In genomic region chr2:93460786-93461469, GRCm38 (mm10) we compare ENCODE assay signal across 9 mouse cellular contexts. TPM values are rescaled to one million over a fixed set of nuclear protein-coding genes. Genes with fewer than 3 reads are reported as not detected.
DNase-seq lines count a peak whose midpoint lies in the region; ATAC-seq lines count a peak whose summit lies in the region.
"Had no signal": no experiment of that assay in that cellular context is flagged by ENCODE, and none has a peak within 500 bp of the region (broad histone marks: within the 10 kb centered on the region; RNA-seq: fewer than 3 reads in every experiment).

No protein-coding gene starts in this region.

- H3K4me1 ChIP-seq in heart, embryonic 14.5 days (ENCODE audit: control insufficient read depth in 2 of 2, insufficient read depth in 2 of 2, low read length in 2 of 2) = peaks cover 13 to 31% of the 10 kb centered on the region in 2 experiments
- H3K4me1 ChIP-seq in heart, embryonic 10.5 days = peaks cover 48% of the 10 kb centered on the region
- peaks cover 9% of the 10 kb centered on the region; the same call in 1 of the 2 replicates for H3K4me1 ChIP-seq in midbrain, embryonic 16.5 days (ENCODE audit: control insufficient read depth, insufficient read depth, low read length)
- peaks cover 20% of the 10 kb centered on the region for H3K4me1 ChIP-seq in midbrain, embryonic 13.5 days (replicated peaks)
- H3K4me1 ChIP-seq in intestine, embryonic 16.5 days (ENCODE audit: control insufficient read depth, insufficient read depth, low read length) = peaks cover 60% of the 10 kb centered on the region
- peaks cover 44% of the 10 kb centered on the region for H3K4me1 ChIP-seq in stomach, embryonic 15.5 days

- H3K4me3 ChIP-seq in heart, embryonic 14.5 days (ENCODE audit: control insufficient read depth in 1 of 2, insufficient read depth in 1 of 2, low read depth in 1 of 2, low read length in 2 of 2) = peak overlapping the region in 1 of 2 experiments; percentile 62; a peak in 1 of 4 replicates
- no peak overlapping the region for H3K4me3 ChIP-seq in heart, embryonic 10.5 days
- no peak overlapping the region for H3K4me3 ChIP-seq in midbrain, embryonic 16.5 days (ENCODE audit: low read depth, low read length)
- no peak overlapping the region for H3K4me3 ChIP-seq in midbrain, embryonic 13.5 days (replicated peaks)
- peak overlapping the region; percentile 63 for H3K4me3 ChIP-seq in intestine, embryonic 16.5 days (ENCODE audit: low read length)
- H3K4me3 ChIP-seq in stomach, embryonic 15.5 days (replicated peaks) = peak overlapping the region; percentile 58

- 78% methylated on average over 6 of the region's 6 CpGs for WGBS in heart, embryonic 14.5 days
- WGBS in heart, embryonic 10.5 days = 82% methylated on average over 6 of the region's 6 CpGs
- 89% methylated on average over 6 of the region's 6 CpGs for WGBS in midbrain, embryonic 16.5 days
- 90% methylated on average over 6 of the region's 6 CpGs for WGBS in midbrain, embryonic 13.5 days
- WGBS in intestine, embryonic 16.5 days = 79% methylated on average over 6 of the region's 6 CpGs
- WGBS in stomach, embryonic 15.5 days = 86% methylated on average over 6 of the region's 6 CpGs

- no peaks in the 10 kb centered on the region for H3K9me3 ChIP-seq in heart, embryonic 14.5 days (ENCODE audit: control insufficient read depth, low read length)
- no peaks in the 10 kb centered on the region for H3K9me3 ChIP-seq in heart, embryonic 10.5 days
- H3K9me3 ChIP-seq in midbrain, embryonic 16.5 days (replicated peaks; ENCODE audit: control insufficient read depth, low read length, poor library complexity, severe bottlenecking) = no peaks in the 10 kb centered on the region
- peaks cover 4% of the 10 kb centered on the region; the same call in 1 of the 2 replicates for H3K9me3 ChIP-seq in midbrain, embryonic 13.5 days
- H3K9me3 ChIP-seq in intestine, embryonic 16.5 days (ENCODE audit: control insufficient read depth, low read length) = no peaks in the 10 kb centered on the region
- H3K9me3 ChIP-seq in stomach, embryonic 15.5 days = no peaks in the 10 kb centered on the region

- no peak for ATAC-seq in heart, embryonic 14.5 days (ENCODE audit: insufficient number of reproducible peaks, insufficient read depth, low FRiP score, low read depth)
- ATAC-seq in midbrain, embryonic 16.5 days = no peak
- no peak for ATAC-seq in midbrain, embryonic 13.5 days
- ATAC-seq in intestine, embryonic 16.5 days = no peak
- no peak for ATAC-seq in stomach, embryonic 15.5 days (ENCODE audit: insufficient read depth, low FRiP score, low read depth)
- no peak for ATAC-seq in megakaryocyte-erythroid progenitor cell, adult 5-6 weeks (replicated peaks; ENCODE audit: low FRiP score, low TSS enrichment, poor library complexity, severe bottlenecking)

- H3K9ac ChIP-seq in heart, embryonic 14.5 days (ENCODE audit: low read length) = no peak overlapping the region; the same call in 1 of the 2 replicates
- no peak overlapping the region for H3K9ac ChIP-seq in midbrain, embryonic 16.5 days (ENCODE audit: low read depth, low read length)
- no peak overlapping the region for H3K9ac ChIP-seq in midbrain, embryonic 13.5 days (replicated peaks)
- peak overlapping the region; percentile 77; the same call in 1 of the 2 replicates for H3K9ac ChIP-seq in intestine, embryonic 16.5 days (ENCODE audit: low read depth, low read length)
- H3K9ac ChIP-seq in stomach, embryonic 15.5 days = no peak overlapping the region

- no peak overlapping the region for H3K27ac ChIP-seq in heart, embryonic 14.5 days (replicated peaks in 1 of 2; ENCODE audit: control insufficient read depth in 1 of 2, insufficient read depth in 1 of 2, low read depth in 2 of 2, low read length in 2 of 2)
- no peak overlapping the region for H3K27ac ChIP-seq in heart, embryonic 10.5 days
- no peak overlapping the region for H3K27ac ChIP-seq in midbrain, embryonic 16.5 days (ENCODE audit: low read length)
- H3K27ac ChIP-seq in midbrain, embryonic 13.5 days = no peak overlapping the region
- 0 out of 2 replicates have a peak overlapping the region, but pooled peaks have one; percentile 86 for H3K27ac ChIP-seq in intestine, embryonic 16.5 days (ENCODE audit: low read length)
- H3K27ac ChIP-seq in stomach, embryonic 15.5 days = no peak overlapping the region

- peak overlapping the region; percentile 98 for H3K4me2 ChIP-seq in heart, embryonic 14.5 days (ENCODE audit: low read length)
- peak overlapping the region; percentile 75; the same call in 1 of the 2 replicates for H3K4me2 ChIP-seq in midbrain, embryonic 16.5 days (ENCODE audit: low read length)
- no peak overlapping the region for H3K4me2 ChIP-seq in midbrain, embryonic 13.5 days (replicated peaks)
- H3K4me2 ChIP-seq in intestine, embryonic 16.5 days (ENCODE audit: low read depth, low read length) = peak overlapping the region; percentile 77
- peak overlapping the region; percentile 85 for H3K4me2 ChIP-seq in stomach, embryonic 15.5 days

- H3K27me3 ChIP-seq in heart, embryonic 14.5 days (ENCODE audit: control insufficient read depth, insufficient read depth, low read length) = peaks cover 7% of the 10 kb centered on the region
- H3K27me3 ChIP-seq in heart, embryonic 10.5 days (ENCODE audit: insufficient read depth, poor library complexity, severe bottlenecking) = peaks cover 45% of the 10 kb centered on the region
- peaks cover 6% of the 10 kb centered on the region for H3K27me3 ChIP-seq in midbrain, embryonic 16.5 days (ENCODE audit: control insufficient read depth, insufficient read depth, low read depth, low read length)
- H3K27me3 ChIP-seq in midbrain, embryonic 13.5 days = peaks cover 29% of the 10 kb centered on the region
- no peaks in the 10 kb centered on the region for H3K27me3 ChIP-seq in intestine, embryonic 16.5 days (replicated peaks; ENCODE audit: control insufficient read depth, insufficient read depth, low read length)
- no peaks in the 10 kb centered on the region for H3K27me3 ChIP-seq in stomach, embryonic 15.5 days (replicated peaks)

- no peaks in the 10 kb centered on the region for H3K36me3 ChIP-seq in heart, embryonic 14.5 days (ENCODE audit: control insufficient read depth, insufficient read depth, low read length)
- no peaks in the 10 kb centered on the region for H3K36me3 ChIP-seq in heart, embryonic 10.5 days
- H3K36me3 ChIP-seq in midbrain, embryonic 16.5 days (ENCODE audit: control insufficient read depth, insufficient read depth, low read length) = no peaks in the 10 kb centered on the region
- H3K36me3 ChIP-seq in midbrain, embryonic 13.5 days = no peaks in the 10 kb centered on the region
- no peaks in the 10 kb centered on the region for H3K36me3 ChIP-seq in intestine, embryonic 16.5 days (ENCODE audit: control insufficient read depth, insufficient read depth, low read length)
- H3K36me3 ChIP-seq in stomach, embryonic 15.5 days = no peaks in the 10 kb centered on the region

- no peak for DNase-seq in heart, embryonic 10.5 days (ENCODE audit: low spot score)
- DNase-seq in right cerebral cortex, postnatal 4 days = no peak
- DNase-seq: adrenal gland, postnatal 25 days had no signal

RNA-seq across cellular contexts. Expression of gene Cd82, which starts 2.0 kb away (rescaled TPM):
- polyA plus RNA-seq in heart, embryonic 14.5 days (2014; fragmentation: Nextera tagmentation; extraction: Ambion mirVana) = 12.5 and 18.9 TPM in 2 replicates
- polyA plus RNA-seq in heart, embryonic 10.5 days (2016; fragmentation: Nextera tagmentation; extraction: Ambion mirVana) = 12.9 and 16.6 TPM in 2 replicates
- 19.5 and 22.1 TPM in 2 replicates for polyA plus RNA-seq in midbrain, embryonic 16.5 days (2015; fragmentation: Nextera tagmentation; extraction: Ambion mirVana)
- 12.6 and 16.2 TPM in 2 replicates for polyA plus RNA-seq in midbrain, embryonic 13.5 days (2015; fragmentation: Nextera tagmentation; extraction: Ambion mirVana)
- polyA plus RNA-seq in intestine, embryonic 16.5 days (2015; fragmentation: Nextera tagmentation; extraction: Ambion mirVana) = 171 and 180 TPM in 2 replicates
- polyA plus RNA-seq in stomach, embryonic 15.5 days (2015; fragmentation: Nextera tagmentation; extraction: Ambion mirVana) = 87.7 and 95.0 TPM in 2 replicates
- total RNA-seq in megakaryocyte-erythroid progenitor cell, adult 5-6 weeks (2014; fragmentation: Nextera tagmentation) = 105 and 123 TPM in 2 replicates
- total RNA-seq in megakaryocyte-erythroid progenitor cell, adult 5-6 weeks (2017) = 66.1 and 86.4 TPM in 2 replicates

Comparison
In these comparisons a context has a peak if more than half of its experiments do, and no peak if none do; other contexts are left out.
1. H3K4me3 ChIP-seq: peak in intestine, embryonic 16.5 days (single experiment) and stomach, embryonic 15.5 days (single experiment); none in heart, embryonic 10.5 days (single experiment), midbrain, embryonic 16.5 days (single experiment) and midbrain, embryonic 13.5 days (single experiment).